Mouse (Mus musculus) 3134 (cell line): ENCODE measurements around the gene Scfd2.

Experiments
- DNase-seq: peaks from one replicate; pipeline ENCODE4 v3.0.0-alpha.2; 2011; ENCODE audit warnings: low spot score; ENCODE audit not compliant: insufficient read length; ENCODE audit errors: extremely low read depth

Gene Scfd2

DNA sequence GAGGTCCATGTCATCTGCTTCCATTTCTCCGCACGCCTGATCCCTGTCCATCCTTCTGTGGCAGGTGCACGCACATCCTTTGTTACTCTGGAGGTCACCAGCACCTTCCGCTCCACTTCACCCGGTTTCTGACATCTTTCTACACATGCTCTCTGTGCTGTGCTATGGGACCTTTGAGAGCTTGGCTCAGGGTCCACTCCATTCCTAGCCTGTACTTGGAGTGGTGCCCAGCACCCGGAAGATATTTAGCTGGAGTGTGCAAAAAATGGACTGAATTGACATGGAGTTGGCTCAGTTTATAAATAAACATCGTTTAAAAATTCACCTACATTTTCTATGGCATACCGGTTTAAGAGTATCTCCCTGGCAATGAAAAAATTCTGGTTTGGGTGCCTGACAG is 250.1 kb downstream of the Scfd2 start:
- no peak for DNase-seq

DNA sequence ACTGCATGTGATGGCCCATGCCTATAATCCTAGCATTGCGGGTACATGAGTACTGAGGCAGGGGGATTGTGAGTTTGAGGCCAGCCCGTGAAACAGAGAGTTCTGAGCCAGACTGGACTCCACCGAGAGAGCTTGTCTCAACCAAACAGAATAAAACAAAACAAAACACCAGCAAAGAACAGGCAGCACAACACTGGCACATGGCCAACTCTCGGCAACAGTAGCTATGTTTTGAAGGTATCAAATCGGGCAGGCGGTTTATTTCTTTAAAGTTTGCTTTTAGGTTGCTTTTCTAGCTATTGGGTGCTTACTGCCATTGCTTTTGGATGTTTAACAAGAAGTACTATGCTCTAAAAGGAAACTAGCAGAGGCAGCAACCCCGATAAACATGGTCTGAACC is 251.9 kb downstream of the Scfd2 start:
- DNase-seq: no peak

DNA sequence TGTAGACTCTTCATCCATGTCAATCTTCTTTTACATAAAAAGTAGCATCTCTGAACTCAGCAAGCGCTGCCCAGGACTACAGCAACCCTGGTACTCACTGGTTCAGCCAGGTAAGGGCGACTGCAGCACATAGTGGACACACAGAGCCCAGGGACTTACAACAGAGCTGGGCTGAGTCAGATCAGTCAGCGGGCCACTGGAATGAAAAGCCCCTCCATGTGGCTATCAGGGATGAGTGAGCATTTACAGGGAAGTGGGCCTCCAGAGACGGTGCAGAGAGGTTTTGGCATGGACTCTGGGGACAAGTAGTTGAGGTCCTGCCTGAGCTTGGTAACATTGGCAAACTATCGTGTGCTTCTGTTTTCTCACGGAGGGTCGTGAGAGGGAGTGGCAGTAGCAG is 253.1 kb downstream of the Scfd2 start:
- no peak for DNase-seq

DNA sequence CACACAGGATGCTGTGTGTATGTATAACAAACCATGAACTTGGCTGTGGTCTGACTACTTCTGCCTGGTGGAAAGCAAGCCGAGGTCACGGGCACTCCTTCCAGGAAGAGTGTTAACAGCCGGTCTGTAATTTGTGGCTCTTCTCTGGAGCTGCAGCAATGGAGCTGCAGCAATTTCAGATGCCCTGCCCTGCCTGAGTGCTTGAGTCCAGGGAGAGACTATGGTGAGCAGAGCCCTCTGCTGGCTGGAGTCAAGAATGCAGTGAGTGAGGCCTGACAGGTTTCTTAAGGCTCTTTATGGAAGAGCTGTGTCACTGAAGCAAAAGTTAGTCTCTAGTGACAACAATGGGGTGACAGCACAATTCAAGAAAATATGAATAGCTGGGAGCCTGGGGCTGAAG is 253.8 kb downstream of the Scfd2 start:
- peak; percentile 41 for DNase-seq

DNA sequence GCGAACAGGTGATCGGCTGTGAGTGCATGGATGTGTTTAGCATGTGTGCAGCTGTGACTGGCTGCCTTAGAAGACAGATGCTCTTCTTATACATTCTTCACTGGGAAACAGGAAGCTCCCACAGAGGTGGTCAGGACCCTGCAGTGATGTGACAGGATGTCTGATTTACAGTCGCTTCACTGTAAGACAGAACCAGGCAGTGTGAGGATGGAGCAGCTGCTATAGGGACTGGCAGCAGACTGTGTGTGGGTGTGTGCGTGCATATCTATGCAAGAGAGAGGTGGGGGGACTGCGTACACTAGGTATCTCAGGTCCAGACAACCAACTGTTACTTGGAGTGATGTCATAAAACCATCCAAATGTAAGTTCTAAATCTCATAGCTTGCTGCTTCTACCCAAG is 254.3 kb downstream of the Scfd2 start:
- no peak for DNase-seq

DNA sequence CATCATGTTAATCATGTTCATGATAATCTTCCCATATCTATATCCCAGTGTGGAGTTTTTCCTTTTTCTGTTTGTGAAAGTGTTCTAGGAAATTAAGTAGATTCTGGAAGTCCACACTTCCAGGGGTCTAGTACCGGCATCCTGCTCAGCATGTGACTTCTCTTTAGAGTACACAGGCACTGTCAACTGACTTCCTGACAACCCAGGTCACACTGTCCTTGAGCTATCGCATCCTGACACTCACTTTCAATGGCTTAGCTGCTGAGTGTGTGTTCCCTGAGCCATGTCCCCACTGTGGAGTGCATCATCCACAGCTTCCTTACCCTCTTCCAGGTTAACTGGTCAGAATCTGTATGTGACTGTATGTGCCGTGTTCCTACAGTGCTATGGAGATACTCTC is 258.2 kb downstream of the Scfd2 start:
- no peak for DNase-seq

DNA sequence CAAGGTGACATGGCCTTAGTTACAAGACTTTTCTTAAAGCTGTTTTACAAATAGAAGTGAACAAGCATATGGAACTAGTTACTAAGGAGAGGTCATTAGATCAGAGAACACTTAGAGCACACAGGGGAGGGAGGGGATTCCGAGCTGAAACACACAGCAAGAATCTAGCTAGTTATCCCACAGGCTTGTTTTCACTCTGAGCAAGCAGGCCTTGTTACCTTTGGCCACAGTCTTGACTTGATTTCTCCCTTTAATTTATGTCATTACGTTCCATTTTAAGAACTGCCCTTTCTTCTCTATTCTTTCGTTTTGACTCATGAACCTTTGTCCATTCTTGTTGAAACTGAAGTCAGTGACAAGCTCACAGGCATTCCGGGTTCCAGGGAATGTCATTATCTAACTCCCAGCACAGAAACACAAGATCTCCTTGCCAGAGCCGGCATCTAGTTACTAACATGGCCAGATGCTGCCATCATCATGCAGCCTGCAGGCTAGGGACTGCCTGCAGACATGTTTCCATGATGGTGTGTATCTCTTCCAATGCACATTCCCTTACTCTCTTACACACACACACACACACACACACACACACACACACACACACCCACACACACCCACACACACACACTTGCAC is 263.7 kb downstream of the Scfd2 start:
- no peak for DNase-seq

DNA sequence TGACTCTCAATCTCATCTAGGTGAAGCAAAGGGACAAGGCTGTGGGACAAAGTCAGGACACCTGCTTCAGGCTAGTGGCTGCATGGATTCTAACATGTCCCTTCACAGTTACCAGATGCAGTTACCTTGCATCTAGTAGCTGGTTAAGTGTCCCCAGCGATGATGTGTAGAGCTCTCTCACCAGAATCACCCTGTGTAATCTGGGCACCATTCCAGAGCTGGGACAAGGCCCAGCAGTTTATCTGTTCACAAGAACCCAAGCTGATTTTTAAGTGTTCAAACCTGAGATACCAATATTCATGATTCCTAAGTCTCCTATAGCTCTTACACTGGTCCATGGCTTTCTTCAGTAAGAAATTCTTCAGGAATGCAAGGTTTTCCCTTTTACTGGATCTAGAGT is 264.4 kb downstream of the Scfd2 start:
- no peak for DNase-seq

DNA sequence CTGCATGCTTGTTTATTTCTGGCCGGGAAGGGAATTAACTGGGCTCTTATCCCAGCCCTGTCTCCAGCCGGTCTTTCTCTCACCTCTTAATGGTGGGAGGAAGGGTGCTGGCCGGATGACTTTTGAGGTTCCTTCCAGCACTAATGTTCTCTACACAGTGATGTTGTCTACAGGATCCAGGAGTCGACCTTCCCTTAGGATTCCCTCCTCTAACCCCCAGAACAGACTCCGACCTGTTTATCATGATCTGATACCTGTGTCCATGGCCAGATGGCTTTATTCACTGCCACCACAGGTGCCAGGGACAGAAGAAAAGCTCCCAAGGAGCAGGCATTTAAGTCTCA is 265.1 kb downstream of the Scfd2 start:
- no peak for DNase-seq

DNA sequence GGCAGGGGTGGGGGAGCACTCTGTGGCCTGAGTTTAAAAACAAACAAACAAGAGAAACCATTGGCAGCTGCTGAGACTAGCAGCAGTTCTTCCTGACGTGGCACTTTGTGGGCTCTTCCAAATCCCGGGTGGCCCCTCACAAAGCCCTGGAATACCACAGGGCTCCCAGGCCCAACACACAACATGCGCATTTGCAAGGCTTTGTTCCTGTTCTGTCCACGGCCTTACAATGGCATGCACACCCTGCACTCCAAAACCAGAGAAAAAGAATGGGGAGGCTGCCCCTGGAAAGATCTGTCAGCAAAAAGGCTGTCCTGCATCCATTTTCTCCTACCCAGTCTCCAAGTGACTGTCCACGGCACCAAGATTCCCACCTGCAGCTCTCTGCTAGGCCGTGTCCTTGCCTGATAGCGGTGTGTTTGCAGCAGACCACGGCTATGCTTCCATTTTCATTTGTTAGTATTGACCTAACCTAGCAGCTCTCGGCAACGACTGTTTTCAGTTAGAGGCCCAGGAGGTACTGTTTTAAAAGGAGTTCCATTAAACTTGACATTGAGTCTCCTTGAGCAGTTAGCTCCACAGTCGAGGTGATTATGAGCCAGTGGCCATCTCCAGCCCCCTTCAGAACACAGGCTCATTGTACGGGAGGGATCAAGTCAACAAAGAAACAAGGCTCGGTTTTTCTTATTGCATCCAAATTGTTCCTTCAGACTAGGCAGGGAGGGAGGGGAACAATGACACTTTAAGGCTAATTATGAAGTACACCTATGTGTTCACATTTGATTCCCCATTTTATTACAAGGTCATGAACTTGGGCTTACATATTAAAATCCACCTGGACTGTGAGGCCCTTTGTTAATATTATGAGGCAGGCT is 265.7 kb downstream of the Scfd2 start:
- DNase-seq: no peak

DNA sequence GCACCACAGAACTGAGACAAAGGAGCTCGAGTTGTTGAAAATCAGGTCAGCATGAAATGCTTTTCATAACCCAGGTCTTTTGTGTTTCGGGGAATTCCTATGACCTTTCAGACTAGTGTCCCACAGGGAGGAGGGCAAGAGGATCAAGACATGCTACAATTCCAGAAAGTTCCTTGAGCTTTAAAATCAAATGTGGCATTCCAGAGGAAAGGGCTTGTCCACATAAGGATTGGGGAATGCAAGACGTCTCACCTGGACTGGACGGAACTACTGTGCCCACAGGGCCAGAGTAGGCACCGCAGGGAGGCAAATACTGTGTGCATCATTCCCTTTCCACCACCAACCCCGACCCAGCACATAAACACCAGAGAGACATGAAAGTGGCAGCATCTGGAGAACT is 266.4 kb downstream of the Scfd2 start:
- DNase-seq: no peak

DNA sequence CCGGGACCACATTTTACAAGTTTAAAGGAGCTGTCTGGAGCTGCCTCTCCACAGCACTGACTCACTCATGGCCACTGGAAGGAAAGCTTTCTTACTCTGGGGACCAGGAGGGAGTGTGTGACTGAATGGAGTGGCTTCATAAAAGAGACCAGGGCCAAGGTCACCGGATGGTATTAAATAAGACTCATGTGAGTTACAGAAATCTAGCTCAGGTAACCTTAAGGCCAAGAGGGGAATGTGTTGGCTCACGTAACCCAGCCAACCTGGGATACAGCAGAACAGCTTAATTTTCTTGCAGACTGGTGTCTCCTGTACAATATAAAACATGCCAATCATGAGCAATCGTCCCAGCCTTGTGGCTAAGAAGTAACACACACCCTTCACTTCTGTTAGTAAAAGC is 267.0 kb downstream of the Scfd2 start:
- DNase-seq: no peak

DNA sequence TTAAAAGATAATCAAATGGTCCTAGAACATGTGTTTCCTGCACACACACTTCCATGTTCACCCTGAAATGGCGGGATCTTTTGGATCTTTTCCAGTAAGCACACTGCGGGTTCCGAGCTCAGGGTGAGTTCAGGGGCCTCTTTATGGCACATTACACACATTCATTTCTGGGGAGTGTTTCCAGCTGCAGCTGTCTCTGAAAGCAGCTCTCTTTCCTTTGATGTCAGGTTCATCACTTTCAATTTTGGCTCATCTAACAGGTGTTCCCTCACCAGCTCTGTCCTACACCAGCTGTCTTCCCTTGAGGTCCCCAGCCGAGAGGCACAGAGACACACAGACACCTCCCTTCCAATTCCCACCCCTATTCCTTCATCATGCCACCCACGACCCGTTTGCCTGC is 270.5 kb downstream of the Scfd2 start:
- DNase-seq: no peak

DNA sequence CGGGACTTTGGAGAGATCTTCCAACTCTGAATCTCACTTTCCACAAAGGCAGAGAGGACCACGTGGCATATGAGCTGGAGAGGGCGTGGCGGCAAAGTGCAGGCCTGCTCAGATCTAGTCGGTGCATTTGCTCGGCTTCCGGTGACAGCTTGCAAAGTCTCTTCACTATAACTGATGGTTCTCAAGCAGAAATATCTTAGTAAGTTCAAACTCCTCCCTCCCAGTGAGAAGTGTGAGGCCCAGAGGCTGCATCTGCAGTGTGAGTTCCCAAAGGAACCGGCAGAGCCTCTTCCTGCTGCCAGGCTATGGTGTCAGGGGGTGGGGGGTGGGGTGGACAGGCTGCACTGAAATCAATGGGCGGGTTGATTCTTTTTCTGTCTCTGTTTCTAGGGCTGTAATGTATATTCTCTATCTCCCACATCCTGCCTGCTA is 271.2 kb downstream of the Scfd2 start:
- DNase-seq: no peak

DNA sequence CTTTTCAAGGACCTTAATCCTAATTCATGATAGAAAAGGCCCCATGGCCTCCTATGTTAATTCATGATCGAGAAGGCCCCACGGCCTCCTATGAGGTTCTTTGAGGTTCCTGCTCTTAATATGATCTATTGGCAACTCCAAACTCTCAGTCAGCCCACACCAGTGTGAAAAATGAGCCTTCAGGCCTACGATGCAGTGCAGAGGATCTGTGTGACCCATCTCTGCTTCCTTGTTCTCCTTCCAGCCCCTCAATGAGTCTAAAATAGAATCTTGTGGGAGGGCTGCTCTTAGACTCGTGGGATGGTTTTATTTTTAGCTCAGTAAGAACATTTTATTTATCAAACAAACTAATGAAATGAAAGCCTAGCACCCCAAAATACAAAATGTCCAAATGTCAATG is 274.9 kb downstream of the Scfd2 start:
- no peak for DNase-seq

DNA sequence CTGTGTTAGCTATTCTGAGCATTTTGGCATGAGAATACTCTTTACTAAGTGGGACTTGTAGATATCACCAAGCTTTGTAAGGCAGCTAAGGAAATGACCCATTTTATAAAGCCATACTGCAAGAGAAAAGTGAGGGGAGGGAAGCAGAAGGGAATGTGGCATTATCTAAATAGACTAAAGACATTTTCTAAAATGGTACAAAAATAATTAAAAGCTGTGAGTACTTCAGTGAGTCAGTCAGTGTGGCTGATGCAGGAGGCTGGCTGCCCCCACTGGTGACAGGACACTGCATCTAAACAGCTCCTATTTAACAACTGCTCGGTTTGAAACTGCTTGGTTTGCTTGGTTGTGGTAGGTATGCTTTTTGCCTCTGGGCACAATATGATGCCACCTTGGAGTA is 276.6 kb downstream of the Scfd2 start:
- DNase-seq: no peak

DNA sequence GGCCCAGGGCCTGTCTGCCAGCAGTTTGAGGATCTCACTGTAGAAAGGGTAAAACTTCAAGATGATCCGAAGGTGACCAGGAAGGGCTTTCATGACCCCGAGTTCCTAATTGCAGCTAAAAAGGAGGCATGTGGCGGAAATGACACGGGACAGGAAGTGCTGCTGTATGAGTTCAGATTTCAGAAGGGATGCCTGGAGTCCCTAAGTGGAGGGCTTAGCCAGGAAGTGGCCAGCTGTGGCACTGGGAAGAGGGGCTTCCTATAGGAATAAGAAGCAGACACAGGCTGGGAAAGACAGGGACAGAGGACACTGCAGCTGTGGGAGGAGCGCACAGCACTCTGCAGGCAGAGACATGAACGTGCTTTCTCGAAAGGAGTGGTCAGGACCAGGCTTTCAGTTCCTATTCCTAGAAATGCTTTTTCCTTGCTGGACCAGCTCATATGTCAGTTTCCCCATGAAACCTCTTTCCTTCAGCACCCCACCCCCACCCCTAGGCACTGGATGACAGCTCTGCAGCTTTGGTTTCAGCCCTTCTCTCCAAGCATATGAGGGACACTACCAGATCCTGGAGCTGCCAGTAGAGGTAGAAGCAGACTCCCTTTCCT is 277.7 kb downstream of the Scfd2 start:
- DNase-seq: no peak

DNA sequence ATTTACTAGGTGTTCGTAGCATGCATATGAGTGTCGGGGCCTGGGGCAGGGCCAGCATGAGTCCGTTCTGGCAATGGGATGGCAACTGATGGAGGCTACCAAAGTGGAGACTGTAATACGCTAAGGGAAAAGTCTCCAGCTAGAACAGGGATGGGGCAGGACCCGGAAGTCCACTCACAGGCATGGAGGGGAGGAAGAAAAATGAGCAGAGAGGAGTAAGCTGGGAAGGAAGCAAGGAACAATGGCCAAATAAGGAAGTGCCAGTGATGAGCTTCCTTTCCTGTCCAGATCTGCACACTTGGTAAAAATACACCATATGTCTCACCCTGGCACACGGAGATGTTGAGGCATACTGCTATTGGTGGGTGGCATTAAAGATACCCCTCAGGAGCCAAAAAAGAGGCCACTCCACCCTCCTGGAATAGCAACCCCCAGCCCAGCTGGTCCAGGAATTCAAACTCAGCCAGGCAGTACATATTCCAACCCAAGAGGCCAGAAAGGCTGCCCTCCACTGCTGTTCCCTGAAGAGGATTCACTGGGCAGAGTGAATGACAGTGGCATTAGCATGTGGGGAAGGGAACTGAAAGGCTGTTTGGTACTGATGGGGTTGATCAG is 278.8 kb downstream of the Scfd2 start:
- no peak for DNase-seq

DNA sequence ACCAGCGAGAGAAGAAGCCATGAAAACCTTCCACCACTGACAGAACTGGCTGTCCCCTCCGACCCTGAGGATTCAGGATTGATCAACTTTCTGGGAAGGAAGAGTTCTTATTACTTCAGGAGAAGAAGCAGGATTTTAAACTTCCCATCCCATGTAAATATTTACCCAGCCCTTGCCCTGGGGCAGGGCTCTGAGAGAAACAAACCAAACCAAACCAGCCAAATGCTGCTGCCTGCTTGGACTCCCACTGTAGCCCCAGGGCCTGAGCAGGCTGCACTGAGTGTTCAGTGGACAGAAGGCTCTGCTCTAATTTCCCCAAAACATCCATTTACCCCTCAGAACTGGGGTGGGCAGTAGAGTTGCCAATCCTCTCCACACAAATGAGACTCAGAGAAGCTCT is 280.6 kb downstream of the Scfd2 start:
- no peak for DNase-seq

DNA sequence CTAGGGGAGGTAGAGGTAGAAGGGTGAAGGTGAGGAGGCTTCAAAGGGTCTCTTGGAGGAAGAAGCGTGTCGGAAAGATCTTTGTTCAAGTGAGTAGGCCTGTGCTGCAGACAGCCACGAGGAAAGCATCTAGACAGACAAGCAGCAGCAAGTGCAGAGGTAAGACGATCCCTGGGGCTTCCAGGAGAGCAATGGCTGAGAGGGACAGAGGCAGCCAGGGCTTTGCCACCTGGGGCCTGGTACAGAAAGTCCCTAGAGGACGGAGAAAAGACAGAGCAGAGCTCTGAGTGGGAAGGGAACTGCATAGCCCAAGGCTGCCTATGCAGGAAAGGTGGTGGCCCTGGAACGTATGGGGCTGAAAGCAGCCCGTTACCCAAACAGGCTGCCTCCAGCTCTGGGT is 281.3 kb downstream of the Scfd2 start:
- no peak for DNase-seq

DNA sequence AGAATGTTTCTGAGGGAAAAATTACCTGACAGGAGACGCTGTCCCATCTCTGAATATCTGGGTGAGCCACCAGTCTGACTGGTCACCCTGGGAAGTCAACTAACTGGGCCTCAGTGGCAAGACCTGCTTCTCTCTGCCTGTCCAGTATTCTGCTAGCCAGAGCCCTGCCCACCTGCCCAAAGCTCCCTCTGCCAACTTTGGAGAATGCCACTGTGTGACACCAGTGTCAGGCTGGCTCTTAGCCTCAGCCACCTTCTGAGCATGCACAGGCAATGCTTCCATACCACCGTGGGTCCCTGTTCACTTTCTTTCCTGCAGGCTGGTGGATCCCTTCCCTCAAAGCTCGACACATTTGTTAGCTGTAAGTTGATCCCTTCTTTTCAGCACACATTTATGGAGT is 281.8 kb downstream of the Scfd2 start:
- DNase-seq: no peak

DNA sequence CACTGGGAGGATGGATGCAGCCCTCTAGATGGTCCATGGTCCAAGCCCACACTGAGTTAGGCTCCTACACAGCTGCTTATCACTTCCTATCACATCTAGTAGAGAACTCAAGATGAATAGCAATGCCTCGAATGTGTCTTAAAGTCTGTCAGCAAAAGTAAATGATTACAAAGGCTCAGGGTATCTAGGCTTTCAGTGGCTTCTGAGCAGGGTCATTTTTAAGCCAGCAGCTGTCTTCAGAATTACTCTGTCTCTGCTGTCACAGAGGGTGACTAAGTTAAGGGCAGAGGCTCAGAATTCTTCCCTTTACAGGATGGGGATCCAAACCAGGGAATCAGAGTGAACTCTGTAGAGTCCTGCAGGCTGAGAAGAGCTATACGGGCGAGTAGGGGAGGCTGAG is 284.6 kb downstream of the Scfd2 start:
- no peak for DNase-seq
